Mouse (Mus musculus) small intestine, adult 2 months (tissue): ENCODE data around the gene Gpr88.
"Not testable (repeated sequence)": the region's sequence is repeated elsewhere in the genome, so short reads cannot be mapped to it uniquely, and the experiment has no call there.

Experiments used
- CTCF ChIP-seq: fragments of 200-500 bp; IDR thresholded peaks from 2 replicates; pipeline ENCODE4 v1.5.1; 2012; ENCODE audit warnings: low read depth, mild to moderate bottlenecking, control low read depth, inconsistent platforms, low read length, moderate library complexity, mixed read lengths; ENCODE audit not compliant: insufficient replicate concordance, insufficient read length; ENCODE audit errors: extremely low read depth
- POLR2A ChIP-seq: fragments of 200-500 bp; IDR thresholded peaks from 2 replicates; pipeline ENCODE4 v1.6.1; 2012; ENCODE audit warnings: low read depth, mild to moderate bottlenecking, control low read depth, inconsistent platforms, low read length, moderate library complexity

DNA sequence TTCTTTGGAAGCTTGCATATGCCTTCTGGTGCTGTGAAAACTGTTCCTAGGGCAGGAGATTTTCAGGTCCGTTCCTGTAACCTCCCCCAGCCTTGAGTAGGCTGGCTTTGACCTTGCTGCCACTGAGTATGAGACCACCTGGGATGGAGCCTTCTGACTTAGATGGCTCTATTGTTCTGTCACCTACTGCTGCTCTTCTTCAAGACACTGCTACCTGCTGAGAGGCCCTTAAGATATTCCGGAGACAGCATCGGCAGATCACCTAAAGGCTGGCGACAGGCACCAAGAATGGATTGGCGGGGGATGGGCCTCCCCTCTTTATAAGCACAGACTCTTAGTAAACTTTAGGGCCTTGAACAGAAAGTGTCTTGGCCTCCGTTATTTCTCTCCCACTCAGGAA, 35.9 kb downstream of the Gpr88 start:
- not testable (repeated sequence) for TF ChIP-seq CTCF, POLR2A
